Comparison of ENCODE assay signal across 20 mouse cellular contexts in the genomic region with DNA sequence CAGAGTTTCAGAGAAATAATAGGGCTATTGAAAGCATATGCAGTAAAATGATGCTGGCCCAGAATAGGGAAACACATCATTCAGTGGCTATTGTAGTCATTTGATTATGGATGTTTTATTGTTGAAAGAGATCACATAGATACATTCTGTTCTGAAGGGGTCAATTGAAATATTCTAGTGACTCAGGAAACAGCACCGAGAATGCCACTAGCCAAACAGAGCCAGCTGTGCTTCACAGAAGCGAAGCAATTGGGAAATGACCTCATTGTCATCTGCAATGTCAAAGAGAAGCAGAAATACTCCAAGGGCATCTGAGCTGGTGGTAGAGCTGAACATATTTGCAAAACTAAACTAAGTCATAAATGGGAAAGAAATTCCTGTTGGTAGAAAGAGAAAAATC.
DNase-seq lines count a peak whose midpoint lies in the region; TF ChIP-seq lines count a peak whose summit lies in the region.
"Had no signal": no experiment of that assay in that cellular context is flagged by ENCODE, and none has a peak within 500 bp of the region (broad histone marks: within the 10 kb centered on the region; RNA-seq: fewer than 3 reads in every experiment).

No protein-coding gene starts in this region.

- H3K9me3 ChIP-seq in CH12.LX (replicated peaks; ENCODE audit: low read length), result peaks cover 2% of the 10 kb centered on the region
- H3K9me3 ChIP-seq: embryonic facial prominence, embryonic 13.5 days; embryonic facial prominence, embryonic 15.5 days; forebrain, embryonic 10.5 days; forebrain, embryonic 12.5 days; G1E had no signal

- in situ Hi-C loops in CH12.LX (cut with MboI; ENCODE audit: low pct_ligation_motif_present, low pct_unique_long_range_greater_than_20kb, low sequenced_read_pairs), result no loop called here

- DNase-seq in adrenal gland, postnatal 36 days, result peak; percentile 8 to 9
- DNase-seq in adrenal gland, postnatal 25 days, result no peak
- peak; percentile 17 for DNase-seq in CH12.LX (ENCODE audit: extremely low read depth)
- peak; percentile 20 for DNase-seq in brain, adult 2 months (ENCODE audit: low read depth, low spot score)
- DNase-seq in heart, adult 18-20 months, result no peak
- DNase-seq: adrenal gland, postnatal 14 days; cerebellum, adult 11 months; cerebellum, adult 18-20 months; cerebellum, adult 8-10 months; cerebellum, adult 9-11 months; cerebellum, postnatal 14 days; cerebellum, postnatal 36 days; embryo, embryonic 11 days had no signal

- H3K4me3 ChIP-seq in CH12.LX (replicated peaks in 1 of 3; ENCODE audit: low read depth in 2 of 3, low read length in 2 of 3, poor library complexity in 1 of 3), result no peak overlapping the region
- H3K4me3 ChIP-seq: embryonic facial prominence, embryonic 13.5 days; embryonic facial prominence, embryonic 15.5 days; erythroblast, embryonic 14.5 days; forebrain, embryonic 10.5 days; forebrain, embryonic 12.5 days had no signal

- TF ChIP-seq POLR2A in CH12.LX (IDR thresholded peaks at IDR 0.05; ENCODE audit: low read depth, low read length), result no peak

- no peak for TF ChIP-seq EP300 in CH12.LX (IDR thresholded peaks at IDR 0.05; ENCODE audit: low read length)

- H3K9ac ChIP-seq in CH12.LX (ENCODE audit: insufficient read depth, low read depth), result no peak overlapping the region
- H3K9ac ChIP-seq: embryonic facial prominence, embryonic 13.5 days; embryonic facial prominence, embryonic 15.5 days; forebrain, embryonic 12.5 days had no signal

- dilution Hi-C loops in CH12.LX (cut with MboI; ENCODE audit: extremely low pct_ligation_motif_present, extremely low pct_unique_long_range_greater_than_20kb, low sequenced_read_pairs), result no loop called here

- H3K4me1 ChIP-seq in CH12.LX (ENCODE audit: control insufficient read depth in 1 of 2, insufficient read depth in 2 of 2), result peaks cover 0 to 25% of the 10 kb centered on the region in 2 experiments; a peak in 1 of 4 replicates
- H3K4me1 ChIP-seq: embryonic facial prominence, embryonic 13.5 days; embryonic facial prominence, embryonic 15.5 days; forebrain, embryonic 10.5 days; forebrain, embryonic 12.5 days had no signal

- no peak overlapping the region for H3K27ac ChIP-seq in CH12.LX (ENCODE audit: insufficient read depth, low read depth)
- H3K27ac ChIP-seq: embryonic facial prominence, embryonic 13.5 days; embryonic facial prominence, embryonic 15.5 days; forebrain, embryonic 10.5 days; forebrain, embryonic 12.5 days had no signal

- no peak for TF ChIP-seq RAD21 in CH12.LX (IDR thresholded peaks at IDR 0.05; ENCODE audit: low read depth, low read length)

- no peak for TF ChIP-seq CTCF in CH12.LX (conservative IDR thresholded peaks at IDR 0.05 in 1 of 2, IDR thresholded peaks at IDR 0.05 in 1 of 2; ENCODE audit: low read depth in 2 of 2, low read length in 2 of 2)

- H3K4me2 ChIP-seq in CH12.LX (ENCODE audit: insufficient read depth, low read depth, poor library complexity, severe bottlenecking), result no peak overlapping the region
- H3K4me2 ChIP-seq: embryonic facial prominence, embryonic 13.5 days; embryonic facial prominence, embryonic 15.5 days; forebrain, embryonic 12.5 days had no signal

- H3K79me2 ChIP-seq in CH12.LX (replicated peaks; ENCODE audit: control insufficient read depth, extremely low read depth, insufficient read depth, poor library complexity, severe bottlenecking), result no peaks in the 10 kb centered on the region

- no peaks in the 10 kb centered on the region for H3K36me3 ChIP-seq in CH12.LX (replicated peaks in 1 of 2; ENCODE audit: control insufficient read depth in 1 of 2, insufficient read depth in 1 of 2, low read length in 1 of 2)
- H3K36me3 ChIP-seq: embryonic facial prominence, embryonic 13.5 days; embryonic facial prominence, embryonic 15.5 days; forebrain, embryonic 10.5 days; forebrain, embryonic 12.5 days; G1E had no signal

- H3K27me3 ChIP-seq in CH12.LX (replicated peaks), result no peaks in the 10 kb centered on the region
- H3K27me3 ChIP-seq: embryonic facial prominence, embryonic 13.5 days; embryonic facial prominence, embryonic 15.5 days; forebrain, embryonic 12.5 days; Patski had no signal

TF ChIP-seq in CH12.LX, 34 proteins besides CTCF, POLR2A, EP300 and RAD21:
- no peak for TF ChIP-seq MAFK (IDR thresholded peaks at IDR 0.05; ENCODE audit: insufficient replicate concordance, low read length)
- TF ChIP-seq E2F4 (IDR thresholded peaks at IDR 0.05; ENCODE audit: insufficient replicate concordance, low read depth, low read length), result no peak
- no peak for TF ChIP-seq CHD1 (IDR thresholded peaks at IDR 0.05; ENCODE audit: low read depth, low read length)
- TF ChIP-seq GABPA (IDR thresholded peaks at IDR 0.05; ENCODE audit: insufficient replicate concordance, low read depth, low read length), result no peak
- no peak for TF ChIP-seq ZKSCAN1 (IDR thresholded peaks at IDR 0.05; ENCODE audit: borderline replicate concordance, low read depth, low read length)
- no peak for TF ChIP-seq PAX5 (IDR thresholded peaks at IDR 0.05; ENCODE audit: low read length)
- TF ChIP-seq RCOR1 (conservative IDR thresholded peaks at IDR 0.05; ENCODE audit: low read depth, low read length), result no peak
- no peak for TF ChIP-seq BHLHE40 (IDR thresholded peaks at IDR 0.05; ENCODE audit: low read depth, low read length)
- peak; percentile 64; the same call in 1 of the 2 replicates for TF ChIP-seq TBP (conservative IDR thresholded peaks at IDR 0.05; ENCODE audit: low read depth, low read length)
- 0 out of 2 replicates have a peak, but pooled peaks have one; percentile 16 for TF ChIP-seq ETS1 (conservative IDR thresholded peaks at IDR 0.05; ENCODE audit: low read depth, low read length)
- no peak for TF ChIP-seq HCFC1 (IDR thresholded peaks at IDR 0.05; ENCODE audit: low read depth, low read length)
- no peak for TF ChIP-seq UBTF (IDR thresholded peaks at IDR 0.05; ENCODE audit: low read depth, low read length)
- no peak for TF ChIP-seq ZMIZ1 (IDR thresholded peaks at IDR 0.05; ENCODE audit: low read depth, low read length)
- no peak for TF ChIP-seq MXI1 (IDR thresholded peaks at IDR 0.05; ENCODE audit: low read depth, low read length)

Comparison
In these comparisons a context has a peak if more than half of its experiments do, and no peak if none do; other contexts are left out.
1. DNase-seq: peak in adrenal gland, postnatal 36 days (2 of 2), CH12.LX (single experiment) and brain, adult 2 months (single experiment); none in adrenal gland, postnatal 25 days (single experiment) and heart, adult 18-20 months (0 of 2).